Mouse (Mus musculus) embryonic facial prominence, embryonic 12.5 days (tissue): ENCODE data around the gene Zfp672. TPM values are rescaled to one million over a fixed set of nuclear protein-coding genes. Genes with fewer than 3 reads are reported as not detected.
A peak's percentile ranks its signal among the peaks of the same experiment; 100 is the strongest.
"Not testable (repeated sequence)": the region's sequence is repeated elsewhere in the genome, so short reads cannot be mapped to it uniquely, and the experiment has no call there.

ENCODE experiments used
- ATAC-seq: fragments of 200-750 bp; cut with Nextera tagmentation; 2 replicates; pipeline ENCODE4 v1.8.0; 2017; ENCODE audit not compliant: insufficient number of reproducible peaks, insufficient read depth, low FRiP score, low TSS enrichment
- H3K27ac ChIP-seq: fragments of 300-500 bp; sonication (generic); 2 replicates; pipeline ENCODE4 v1.5.1; 2016; ENCODE audit warnings: mild to moderate bottlenecking
- H3K27me3 ChIP-seq: fragments of 300-500 bp; sonication (generic); 2 replicates; pipeline ENCODE4 v1.6.1; 2016; ENCODE audit warnings: mild to moderate bottlenecking, moderate library complexity
- H3K36me3 ChIP-seq: fragments of 300-500 bp; sonication (generic); 2 replicates; pipeline ENCODE4 v1.6.1; 2016; ENCODE audit warnings: mild to moderate bottlenecking
- H3K4me1 ChIP-seq: fragments of 300-500 bp; sonication (generic); 2 replicates; pipeline ENCODE4 v1.6.1; 2016
- H3K4me2 ChIP-seq: fragments of 300-500 bp; sonication (generic); replicated peaks from 2 replicates; pipeline ENCODE4 v1.6.1; 2016; ENCODE audit warnings: mild to moderate bottlenecking, moderate library complexity
- H3K4me3 ChIP-seq: fragments of 300-500 bp; sonication (generic); 2 replicates; pipeline ENCODE4 v1.5.1; 2016; ENCODE audit warnings: mild to moderate bottlenecking
- H3K9ac ChIP-seq: fragments of 300-500 bp; sonication (generic); 2 replicates; pipeline ENCODE4 v1.6.1; 2016; ENCODE audit warnings: mild to moderate bottlenecking, moderate library complexity
- H3K9me3 ChIP-seq: fragments of 300-500 bp; sonication (generic); 2 replicates; pipeline ENCODE4 v1.6.1; 2016; ENCODE audit warnings: mild to moderate bottlenecking, moderate library complexity
- WGBS: fragments of 180-500 bp; shearing (Covaris S2); methylation state at CpG from one replicate; pipeline ENCODE4 v1.1.7; 2016; 5-methylcytosine and 5-hydroxymethylcytosine counted together
- polyA plus RNA-seq: library from polyadenylated mRNA; unstranded; fragments of >200 nt; fragmentation: Nextera tagmentation; extraction: Ambion mirVana; gene quantifications from 2 replicates; pipeline ENCODE4 v1.2.1, GENCODE M21; 2016

Zfp672 gene
- polyA plus RNA-seq, 1 experiment from 2014 or later = 38.7 TPM

DNA sequence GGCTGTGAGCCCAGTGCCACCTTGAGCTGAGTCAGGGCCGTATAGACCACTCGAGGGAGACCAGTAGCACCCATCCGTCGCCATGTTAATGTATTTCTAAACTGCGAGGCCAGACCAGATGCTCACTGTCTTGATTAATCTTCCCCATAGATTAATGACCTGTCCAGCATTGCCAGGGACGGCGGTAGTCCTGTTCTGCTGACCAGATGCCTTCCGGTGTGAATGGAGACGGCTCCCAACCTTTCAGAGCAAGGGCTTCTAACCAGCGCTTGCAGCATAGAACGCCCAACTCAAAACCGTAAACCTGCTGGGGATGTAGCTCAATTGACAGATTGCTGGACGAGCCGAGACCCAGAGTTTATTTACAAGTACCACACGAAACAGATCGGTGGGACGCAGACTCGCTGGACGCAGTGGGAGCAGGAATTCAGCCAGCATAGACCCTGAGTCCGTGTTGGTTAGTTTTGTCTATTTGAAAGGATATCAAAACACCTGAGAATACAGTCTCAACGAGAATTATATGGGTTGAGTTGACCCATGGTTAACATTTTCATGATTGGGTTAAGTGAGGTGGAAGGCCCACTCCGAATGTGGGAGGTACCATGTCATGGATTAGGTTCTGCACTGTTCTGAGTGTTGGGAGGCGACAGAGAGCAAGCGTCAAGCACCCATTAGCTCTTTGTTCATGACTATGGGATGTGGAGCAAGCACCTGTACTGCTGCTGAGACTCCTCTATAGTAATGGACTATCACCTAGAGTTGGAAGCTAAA is 6.4 kb downstream of the Zfp672 start:
- WGBS = 16% methylated on average over 24 of the region's 24 CpGs
- peak; percentile 6; the same call in 1 of the 2 replicates for ATAC-seq
- peak overlapping the region; percentile 84 for H3K4me2 ChIP-seq
- no peaks in the 10 kb centered on the region for H3K9me3 ChIP-seq
- H3K9ac ChIP-seq = peak overlapping the region; percentile 86
- peaks cover 24% of the 10 kb centered on the region for H3K36me3 ChIP-seq
- no peaks in the 10 kb centered on the region for H3K27me3 ChIP-seq
- peak overlapping the region; percentile 95 for H3K27ac ChIP-seq
- peak overlapping the region; percentile 82 for H3K4me3 ChIP-seq
- peaks cover 17% of the 10 kb centered on the region for H3K4me1 ChIP-seq

DNA sequence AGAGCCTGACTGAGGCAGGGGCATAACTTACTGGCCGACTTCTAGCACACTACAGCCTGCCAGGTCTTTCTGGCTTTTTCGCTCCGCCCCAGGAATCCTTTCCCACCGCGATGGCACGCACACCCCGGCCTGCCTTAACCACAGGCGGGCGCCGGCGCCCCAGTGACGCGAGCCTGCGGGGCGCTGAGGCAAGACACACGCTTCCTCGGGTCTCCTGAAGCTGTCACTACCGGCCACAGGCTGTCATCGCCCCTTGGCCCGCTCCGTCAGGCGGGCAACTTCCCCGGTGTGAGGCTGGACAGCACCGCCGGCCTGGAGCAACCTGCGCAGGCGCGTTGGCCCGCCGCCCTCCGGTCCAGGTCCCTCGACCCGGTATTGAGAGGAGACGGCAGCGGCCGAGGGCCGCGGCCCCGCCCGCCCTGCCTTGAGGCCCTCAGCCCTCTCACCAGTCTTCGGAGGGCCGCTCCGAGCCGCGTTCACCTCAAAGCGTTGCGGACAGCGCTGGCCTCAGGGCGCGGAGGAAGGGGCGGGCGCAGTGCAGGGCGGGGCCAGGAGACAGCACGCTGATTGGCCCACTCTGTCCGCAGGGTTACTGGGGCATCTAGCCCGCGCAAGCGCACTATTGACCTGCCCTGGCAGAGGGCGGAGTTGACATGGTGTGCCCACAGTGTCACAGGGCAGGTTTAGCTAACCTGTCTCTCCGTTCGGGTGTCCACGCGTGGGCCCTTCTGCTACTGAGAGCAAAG is 7.1 kb downstream of the Zfp672 start:
- Histone ChIP-seq H3K9me3 (no peaks in the 10 kb centered on the region), H3K27me3 (no peaks in the 10 kb centered on the region), H3K4me3 (peak overlapping the region; percentile 82), H3K27ac (peak overlapping the region; percentile 95), H3K9ac (peak overlapping the region; percentile 86), H3K4me2 (peak overlapping the region; percentile 84), H3K36me3 (peaks cover 25% of the 10 kb centered on the region), H3K4me1 (peaks cover 17% of the 10 kb centered on the region)
- ATAC-seq = peak; percentile 98
- WGBS = under 1% methylated on average over 63 of the region's 63 CpGs

DNA sequence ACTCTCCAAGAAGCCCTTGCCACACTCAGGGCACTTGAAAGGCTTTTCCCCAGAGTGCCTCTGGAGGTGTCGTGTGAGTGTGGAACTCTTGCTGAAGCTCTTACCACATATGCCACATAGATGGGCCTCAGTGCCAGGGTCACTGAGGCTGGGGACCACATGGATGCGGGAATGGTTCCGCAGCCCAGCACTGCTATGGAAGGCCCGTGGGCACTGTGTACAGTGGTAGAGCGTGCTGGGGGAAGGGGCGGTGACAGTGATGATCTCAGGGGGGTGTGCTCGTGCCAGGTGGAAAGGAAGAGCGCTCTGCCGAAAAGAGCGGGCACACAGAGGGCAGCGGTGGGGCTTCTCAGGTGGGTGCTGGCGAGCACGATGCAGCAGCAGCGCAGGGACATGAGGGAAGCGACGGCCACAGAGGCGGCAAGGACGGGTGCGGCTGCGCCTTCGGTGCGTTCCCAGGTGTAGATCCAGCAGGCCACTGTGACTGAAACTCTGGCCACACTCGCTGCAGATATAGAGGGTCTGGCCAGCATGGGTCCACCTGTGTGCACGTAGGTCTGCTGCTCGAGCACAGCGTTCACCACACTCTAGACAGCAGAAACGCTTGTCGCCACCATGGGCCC is 13.3 kb downstream of the Zfp672 start:
- Histone ChIP-seq H3K27ac (no peak overlapping the region), H3K4me3 (no peak overlapping the region), H3K4me2 (no peak overlapping the region), H3K36me3 (peaks cover 42% of the 10 kb centered on the region), H3K9ac (no peak overlapping the region), H3K27me3 (no peaks in the 10 kb centered on the region), H3K4me1 (peaks cover 5% of the 10 kb centered on the region), H3K9me3 (no peaks in the 10 kb centered on the region)
- no peak for ATAC-seq
- 67% methylated on average over 28 of the region's 28 CpGs for WGBS

DNA sequence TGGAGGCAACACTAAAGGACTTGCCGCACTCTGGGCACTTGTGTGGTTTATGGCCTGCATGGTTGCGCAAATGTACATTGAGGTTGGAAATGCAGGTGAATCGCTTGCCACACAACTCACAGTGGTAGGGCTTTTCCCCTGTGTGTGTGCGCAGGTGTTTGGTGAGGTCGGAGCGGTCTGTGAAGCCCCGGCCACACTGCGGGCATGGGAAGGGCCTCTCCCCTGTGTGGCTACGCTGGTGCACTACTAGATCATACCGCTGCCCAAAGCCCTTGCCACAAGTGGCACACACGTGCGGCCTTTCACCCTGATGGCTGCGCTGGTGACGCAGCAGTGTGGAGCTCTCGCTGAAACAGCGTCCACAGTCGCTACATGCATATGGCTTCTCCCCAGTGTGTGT is 13.8 kb downstream of the Zfp672 start:
- H3K4me1 ChIP-seq = no peaks in the 10 kb centered on the region
- H3K9ac ChIP-seq = no peak overlapping the region
- 82% methylated on average over 17 of the region's 17 CpGs for WGBS
- no peak overlapping the region for H3K4me2 ChIP-seq
- no peak overlapping the region for H3K4me3 ChIP-seq
- no peaks in the 10 kb centered on the region for H3K27me3 ChIP-seq
- H3K9me3 ChIP-seq = no peaks in the 10 kb centered on the region
- H3K27ac ChIP-seq = no peak overlapping the region
- peaks cover 45% of the 10 kb centered on the region for H3K36me3 ChIP-seq
- ATAC-seq = no peak

DNA sequence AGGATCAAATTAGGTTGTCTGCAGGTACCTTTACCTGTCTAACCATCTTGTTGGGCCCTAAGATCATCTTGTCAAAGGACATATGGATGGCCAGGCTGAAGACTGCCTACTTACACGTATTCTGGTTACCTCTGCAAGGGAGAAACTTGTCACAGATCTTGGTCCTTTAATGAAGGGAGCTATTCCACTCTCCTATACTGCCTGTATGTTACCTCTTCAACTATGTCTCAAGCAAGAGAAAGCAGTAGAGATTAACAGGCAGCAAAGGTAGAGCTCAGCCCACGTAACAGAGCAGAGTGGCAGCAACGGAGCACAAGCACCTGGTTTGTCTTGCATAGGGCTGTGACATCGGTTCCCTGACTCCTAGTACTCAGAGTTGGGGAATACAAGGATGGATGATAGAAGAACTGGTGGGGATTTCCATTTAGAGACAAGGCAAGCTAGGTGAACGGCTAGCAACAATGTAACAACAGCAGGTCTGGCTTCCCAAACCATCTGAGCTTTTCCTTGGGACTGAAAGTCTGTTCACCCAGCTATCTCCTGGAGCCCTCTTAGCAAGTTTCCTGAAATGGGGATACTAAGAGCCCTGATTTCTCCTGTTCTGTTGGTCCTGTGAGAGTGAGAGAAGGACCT is 14.5 kb downstream of the Zfp672 start:
- Histone ChIP-seq H3K4me2 (no peak overlapping the region), H3K9me3 (no peaks in the 10 kb centered on the region), H3K36me3 (peaks cover 51% of the 10 kb centered on the region), H3K27ac (no peak overlapping the region), H3K4me3 (no peak overlapping the region), H3K4me1 (no peaks in the 10 kb centered on the region), H3K9ac (no peak overlapping the region), H3K27me3 (no peaks in the 10 kb centered on the region)
- no peak for ATAC-seq
- 91% methylated on average over 5 of the region's 5 CpGs for whole genome bisulfite sequencing

DNA sequence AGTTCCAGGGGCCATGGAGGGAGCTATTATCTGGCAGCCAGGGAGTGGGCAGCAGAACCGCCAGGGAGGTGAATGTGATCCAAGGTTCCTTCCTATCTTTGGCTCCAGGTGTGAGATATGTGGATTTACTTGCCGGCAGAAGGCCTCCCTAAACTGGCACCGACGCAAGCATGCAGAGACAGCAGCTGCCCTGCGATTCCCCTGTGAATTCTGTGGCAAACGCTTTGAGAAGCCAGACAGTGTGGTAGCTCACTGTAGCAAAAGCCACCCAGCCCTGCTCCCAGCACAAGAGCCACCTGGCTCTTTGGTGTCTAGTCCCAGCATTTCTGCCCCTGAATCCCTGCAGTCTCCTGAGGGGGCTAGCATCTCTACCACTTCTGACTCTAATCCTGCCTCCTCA is 16.1 kb downstream of the Zfp672 start:
- Histone ChIP-seq H3K4me3 (no peak overlapping the region), H3K9ac (no peak overlapping the region), H3K27ac (no peak overlapping the region), H3K4me1 (no peaks in the 10 kb centered on the region), H3K9me3 (no peaks in the 10 kb centered on the region), H3K4me2 (no peak overlapping the region), H3K36me3 (peaks cover 45% of the 10 kb centered on the region), H3K27me3 (no peaks in the 10 kb centered on the region)
- WGBS = 90% methylated on average over 6 of the region's 6 CpGs
- ATAC-seq = no peak

DNA sequence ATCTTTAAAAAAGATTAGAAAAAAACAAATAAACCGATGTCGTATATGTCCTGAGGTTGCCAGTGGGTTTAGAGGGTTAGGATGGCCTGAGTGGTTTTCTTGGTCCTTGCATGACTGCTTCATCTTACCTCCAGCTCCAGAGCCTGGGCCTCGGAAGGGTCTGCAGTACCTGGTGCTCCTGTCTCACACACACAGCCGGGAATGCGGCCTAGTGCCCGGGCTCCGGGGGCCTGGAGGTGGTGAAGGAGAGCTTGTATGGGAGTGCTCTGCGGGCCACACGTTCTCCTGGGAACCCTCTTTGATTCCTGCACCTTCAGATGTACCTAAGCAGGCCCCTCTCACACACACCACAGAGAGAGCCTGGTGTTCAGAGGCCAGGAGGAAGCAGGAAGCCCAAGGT is 21.5 kb downstream of the Zfp672 start:
- peaks cover 8% of the 10 kb centered on the region for H3K4me1 ChIP-seq
- 0 out of 2 replicates have a peak, but pooled peaks cover 10% of the 10 kb centered on the region for H3K36me3 ChIP-seq
- no peak overlapping the region for H3K27ac ChIP-seq
- H3K4me2 ChIP-seq = no peak overlapping the region
- no peak overlapping the region for H3K9ac ChIP-seq
- 94% methylated on average over 9 of the region's 9 CpGs for WGBS
- ATAC-seq = no peak
- H3K27me3 ChIP-seq = no peaks in the 10 kb centered on the region
- H3K4me3 ChIP-seq = no peak overlapping the region
- no peaks in the 10 kb centered on the region for H3K9me3 ChIP-seq

DNA sequence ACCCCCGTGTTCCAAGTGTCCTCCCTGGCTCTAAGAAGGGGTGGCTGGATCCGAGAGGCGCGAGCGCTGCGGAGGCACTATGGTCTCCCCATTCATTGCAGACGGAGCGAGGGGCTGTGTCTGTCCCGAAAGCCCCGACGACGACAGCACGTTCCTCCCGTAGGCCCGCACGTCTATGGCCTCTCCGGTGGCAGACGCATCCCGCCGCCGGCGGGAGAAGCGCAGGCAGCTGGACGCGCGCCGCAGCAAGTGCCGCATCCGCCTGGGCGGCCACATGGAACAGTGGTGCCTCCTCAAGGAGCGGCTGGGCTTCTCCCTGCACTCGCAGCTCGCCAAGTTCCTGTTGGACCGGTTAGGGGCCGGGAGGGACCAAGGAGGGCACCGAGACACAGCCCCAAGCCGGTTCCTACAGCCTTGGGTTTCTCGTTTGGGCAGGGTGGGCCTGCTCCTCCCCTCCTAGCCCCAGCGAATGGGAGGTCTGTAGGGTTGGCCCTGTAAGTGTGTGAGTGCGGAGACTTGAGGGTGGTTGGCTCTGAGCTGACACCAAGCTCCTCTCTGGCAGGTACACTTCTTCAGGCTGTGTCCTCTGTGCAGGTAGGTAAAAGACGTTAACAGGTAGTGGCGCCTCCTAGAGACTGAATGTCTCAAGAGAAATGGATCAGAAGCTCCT is 22.6 kb downstream of the Zfp672 start:
- peaks cover 11% of the 10 kb centered on the region for H3K4me1 ChIP-seq
- WGBS = under 1% methylated on average over 42 of the region's 42 CpGs
- no peaks in the 10 kb centered on the region for H3K9me3 ChIP-seq
- ATAC-seq = peak; percentile 70
- 0 out of 2 replicates have a peak, but pooled peaks cover 10% of the 10 kb centered on the region for H3K36me3 ChIP-seq
- H3K27ac ChIP-seq = peak overlapping the region; percentile 76
- H3K9ac ChIP-seq = peak overlapping the region; percentile 61
- no peaks in the 10 kb centered on the region for H3K27me3 ChIP-seq
- H3K4me3 ChIP-seq = peak overlapping the region; percentile 53
- peak overlapping the region; percentile 90 for H3K4me2 ChIP-seq

DNA sequence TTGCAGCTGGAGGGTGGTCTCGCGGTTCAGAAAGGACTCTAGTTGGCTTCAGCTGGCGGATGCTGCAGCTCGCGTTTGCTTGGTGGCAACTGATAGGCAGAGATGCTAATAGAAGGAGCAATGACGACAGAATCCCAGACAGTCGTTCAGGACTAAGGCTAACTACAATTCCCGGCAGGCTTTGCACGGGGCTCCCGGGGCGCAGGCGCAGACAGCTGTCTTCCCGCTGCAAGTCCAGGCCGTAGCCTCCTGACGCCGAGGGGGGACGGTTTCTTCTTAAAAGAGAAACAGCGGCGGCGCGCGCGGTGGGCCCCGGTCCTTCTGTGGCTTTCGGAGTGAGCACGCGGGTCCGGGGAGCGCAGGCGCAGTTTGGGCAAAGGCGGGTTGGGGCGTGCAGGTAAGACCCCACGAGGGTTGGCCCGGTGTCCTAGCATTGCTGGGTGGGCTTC is 23.3 kb downstream of the Zfp672 start, which contains the start of gene Zfp692:
Zfp692 (plus strand) TSS at position 210 of the 449 bp plus-strand sequence.
- Histone ChIP-seq H3K36me3 (0 out of 2 replicates have a peak, but pooled peaks cover 10% of the 10 kb centered on the region), H3K27ac (peak within 1 kb of the TSS; percentile 76), H3K9ac (peak within 1 kb of the TSS; percentile 61), H3K4me3 (peak within 1 kb of the TSS; percentile 53), H3K4me2 (peak within 1 kb of the TSS; percentile 90), H3K4me1 (peaks cover 11% of the 10 kb centered on the region), H3K27me3 (no peaks in the 10 kb centered on the region), H3K9me3 (no peaks in the 10 kb centered on the region)
- under 1% methylated on average over 34 of the region's 34 CpGs for WGBS
- ATAC-seq = peak; percentile 68

DNA sequence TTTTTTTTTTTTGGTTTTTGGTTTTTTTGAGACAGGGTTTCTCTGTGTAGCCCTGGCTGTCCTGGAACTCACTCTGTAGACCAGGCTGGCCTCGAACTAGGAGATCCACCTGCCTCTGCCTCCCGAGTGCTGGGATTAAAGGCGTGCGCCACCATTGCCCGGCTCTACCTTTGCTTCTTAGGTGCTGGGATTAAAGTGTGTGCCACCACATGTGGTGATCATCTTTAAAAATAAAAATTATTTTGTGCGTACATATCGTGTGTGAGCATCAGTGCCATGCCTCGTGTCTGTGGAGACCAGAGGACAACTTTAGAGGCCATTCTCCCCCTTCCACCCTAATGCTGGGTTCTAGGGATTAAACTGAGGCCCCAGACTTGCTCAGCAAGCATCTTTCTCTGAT is 24.8 kb downstream of the Zfp672 start:
- H3K27ac ChIP-seq, H3K4me3 ChIP-seq, H3K36me3 ChIP-seq, ATAC-seq, H3K27me3 ChIP-seq, H3K9me3 ChIP-seq, H3K4me2 ChIP-seq, H3K9ac ChIP-seq: not testable (repeated sequence)
- H3K4me1 ChIP-seq = peaks cover 19% of the 10 kb centered on the region
- WGBS = 92% methylated on average over 8 of the region's 8 CpGs

DNA sequence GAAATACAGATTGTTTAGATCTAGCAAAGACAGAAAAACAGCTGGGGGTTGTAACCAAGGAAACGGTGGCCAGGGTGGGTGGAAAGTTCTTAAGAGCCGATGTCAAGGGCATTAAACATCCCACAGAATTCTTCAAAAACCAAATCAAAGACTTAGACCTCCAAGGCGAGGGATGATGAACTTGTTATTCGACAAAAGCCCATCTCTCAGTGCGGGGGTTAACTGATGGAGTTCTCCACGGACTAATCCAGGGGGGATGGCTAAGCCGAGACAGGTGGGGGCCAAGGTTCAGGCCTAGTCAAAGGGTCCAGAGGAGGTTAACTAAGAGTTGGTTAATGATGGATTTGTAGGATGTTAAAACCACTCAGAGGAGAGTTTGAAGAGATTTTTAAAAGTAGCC is 26.5 kb downstream of the Zfp672 start:
- H3K36me3 ChIP-seq = no peaks in the 10 kb centered on the region
- H3K9me3 ChIP-seq = no peaks in the 10 kb centered on the region
- peaks cover 19% of the 10 kb centered on the region for H3K4me1 ChIP-seq
- ATAC-seq = no peak
- H3K4me3 ChIP-seq = peak overlapping the region; percentile 20; the same call in 1 of the 2 replicates
- H3K4me2 ChIP-seq = peak overlapping the region; percentile 44
- H3K27me3 ChIP-seq = no peaks in the 10 kb centered on the region
- H3K27ac ChIP-seq = no peak overlapping the region
- H3K9ac ChIP-seq = no peak overlapping the region
- WGBS = 27% methylated on average over 7 of the region's 7 CpGs
